Mouse (Mus musculus) cerebellum, adult 11-12 months (tissue): Measurements from ENCODE around the gene Adgre5.

Experiments
- DNase-seq: peaks from one replicate; pipeline ENCODE4 v3.0.0; 2022

Adgre5 gene

GRCm38 (mm10) chr8:83679866-83680265 lies 61.3 kb downstream of the Adgre5 start:
- no peak for DNase-seq

- no peak for DNase-seq
Measured at GRCm38 (mm10) chr8:83674497-83674896, 66.6 kb downstream of the Adgre5 start.
